Mouse (Mus musculus): Measurements from ENCODE around the gene Lmo3. TPM values are rescaled to one million over a fixed set of nuclear protein-coding genes. Genes with fewer than 3 reads are reported as not detected.

Lmo3 gene
- polyA plus RNA-seq, 1 experiment: not detected

- no peak overlapping the region for H3K4me3 ChIP-seq (ENCODE audit: low read depth, low read length)
- no peaks in the 10 kb centered on the region for H3K4me1 ChIP-seq (ENCODE audit: control insufficient read depth, insufficient read depth, low read length)
- H3K9ac ChIP-seq (ENCODE audit: low read depth, poor library complexity, severe bottlenecking): no peak overlapping the region
- no peak overlapping the region for H3K27ac ChIP-seq (ENCODE audit: insufficient read depth, low read length)
- H3K36me3 ChIP-seq (ENCODE audit: control insufficient read depth, insufficient read depth, low read length, poor library complexity, severe bottlenecking): no peaks in the 10 kb centered on the region
- H3K9me3 ChIP-seq (replicated peaks; ENCODE audit: control insufficient read depth, insufficient read depth, low read length, poor library complexity, severe bottlenecking): no peaks in the 10 kb centered on the region
- peaks cover 1% of the 10 kb centered on the region; the same call in 1 of the 2 replicates for H3K27me3 ChIP-seq (ENCODE audit: control insufficient read depth, insufficient read depth, low read length, poor library complexity, severe bottlenecking)
- TF ChIP-seq EP300 (IDR thresholded peaks at IDR 0.05; ENCODE audit: insufficient read depth, low read depth, low read length) (no peak), POLR2A (IDR thresholded peaks at IDR 0.05; ENCODE audit: insufficient read depth, low read length) (no peak), CTCF (IDR thresholded peaks at IDR 0.05; ENCODE audit: low read depth, low read length) (no peak)
Observed at GRCm38 (mm10) chr6:138436813-138437212, 145.0 kb downstream of the Lmo3 start.

- TF ChIP-seq CTCF (IDR thresholded peaks at IDR 0.05; ENCODE audit: low read depth, low read length) (no peak), EP300 (IDR thresholded peaks at IDR 0.05; ENCODE audit: insufficient read depth, low read depth, low read length) (no peak), POLR2A (IDR thresholded peaks at IDR 0.05; ENCODE audit: insufficient read depth, low read length) (no peak)
- H3K4me3 ChIP-seq (ENCODE audit: low read depth, low read length): no peak overlapping the region
- H3K27ac ChIP-seq (ENCODE audit: insufficient read depth, low read length): no peak overlapping the region
- H3K36me3 ChIP-seq (ENCODE audit: control insufficient read depth, insufficient read depth, low read length, poor library complexity, severe bottlenecking): no peaks in the 10 kb centered on the region
- H3K27me3 ChIP-seq (ENCODE audit: control insufficient read depth, insufficient read depth, low read length, poor library complexity, severe bottlenecking): no peaks in the 10 kb centered on the region
- no peaks in the 10 kb centered on the region for H3K9me3 ChIP-seq (replicated peaks; ENCODE audit: control insufficient read depth, insufficient read depth, low read length, poor library complexity, severe bottlenecking)
- H3K9ac ChIP-seq (ENCODE audit: low read depth, poor library complexity, severe bottlenecking): no peak overlapping the region
- H3K4me1 ChIP-seq (ENCODE audit: control insufficient read depth, insufficient read depth, low read length): no peaks in the 10 kb centered on the region
Observed at GRCm38 (mm10) chr6:138427394-138427793, 154.4 kb downstream of the Lmo3 start.

GRCm38 (mm10) chr6:138426894-138427293, 154.9 kb downstream of the Lmo3 start:
- H3K9me3 ChIP-seq (replicated peaks; ENCODE audit: control insufficient read depth, insufficient read depth, low read length, poor library complexity, severe bottlenecking): no peaks in the 10 kb centered on the region
- no peak for TF ChIP-seq POLR2A (IDR thresholded peaks at IDR 0.05; ENCODE audit: insufficient read depth, low read length)
- TF ChIP-seq CTCF (IDR thresholded peaks at IDR 0.05; ENCODE audit: low read depth, low read length): no peak
- TF ChIP-seq EP300 (IDR thresholded peaks at IDR 0.05; ENCODE audit: insufficient read depth, low read depth, low read length): no peak
- no peaks in the 10 kb centered on the region for H3K27me3 ChIP-seq (ENCODE audit: control insufficient read depth, insufficient read depth, low read length, poor library complexity, severe bottlenecking)
- H3K27ac ChIP-seq (ENCODE audit: insufficient read depth, low read length): no peak overlapping the region
- no peaks in the 10 kb centered on the region for H3K36me3 ChIP-seq (ENCODE audit: control insufficient read depth, insufficient read depth, low read length, poor library complexity, severe bottlenecking)
- no peak overlapping the region for H3K4me3 ChIP-seq (ENCODE audit: low read depth, low read length)
- no peaks in the 10 kb centered on the region for H3K4me1 ChIP-seq (ENCODE audit: control insufficient read depth, insufficient read depth, low read length)
- H3K9ac ChIP-seq (ENCODE audit: low read depth, poor library complexity, severe bottlenecking): no peak overlapping the region

- Histone ChIP-seq H3K9me3 (replicated peaks; ENCODE audit: control insufficient read depth, insufficient read depth, low read length, poor library complexity, severe bottlenecking) (no peaks in the 10 kb centered on the region), H3K27ac (ENCODE audit: insufficient read depth, low read length) (no peak overlapping the region), H3K27me3 (ENCODE audit: control insufficient read depth, insufficient read depth, low read length, poor library complexity, severe bottlenecking) (no peaks in the 10 kb centered on the region), H3K9ac (ENCODE audit: low read depth, poor library complexity, severe bottlenecking) (no peak overlapping the region), H3K4me3 (ENCODE audit: low read depth, low read length) (no peak overlapping the region), H3K36me3 (ENCODE audit: control insufficient read depth, insufficient read depth, low read length, poor library complexity, severe bottlenecking) (no peaks in the 10 kb centered on the region), H3K4me1 (ENCODE audit: control insufficient read depth, insufficient read depth, low read length) (no peaks in the 10 kb centered on the region)
- TF ChIP-seq CTCF (IDR thresholded peaks at IDR 0.05; ENCODE audit: low read depth, low read length): no peak
- no peak for TF ChIP-seq POLR2A (IDR thresholded peaks at IDR 0.05; ENCODE audit: insufficient read depth, low read length)
- TF ChIP-seq EP300 (IDR thresholded peaks at IDR 0.05; ENCODE audit: insufficient read depth, low read depth, low read length): no peak
Observed at GRCm38 (mm10) chr6:138424514-138425225, 157.1 kb downstream of the Lmo3 start.

- no peak overlapping the region for H3K27ac ChIP-seq (ENCODE audit: insufficient read depth, low read length)
- no peaks in the 10 kb centered on the region for H3K9me3 ChIP-seq (replicated peaks; ENCODE audit: control insufficient read depth, insufficient read depth, low read length, poor library complexity, severe bottlenecking)
- no peak overlapping the region for H3K4me3 ChIP-seq (ENCODE audit: low read depth, low read length)
- H3K27me3 ChIP-seq (ENCODE audit: control insufficient read depth, insufficient read depth, low read length, poor library complexity, severe bottlenecking): no peaks in the 10 kb centered on the region
- TF ChIP-seq POLR2A (IDR thresholded peaks at IDR 0.05; ENCODE audit: insufficient read depth, low read length): no peak
- no peak for TF ChIP-seq CTCF (IDR thresholded peaks at IDR 0.05; ENCODE audit: low read depth, low read length)
- no peak for TF ChIP-seq EP300 (IDR thresholded peaks at IDR 0.05; ENCODE audit: insufficient read depth, low read depth, low read length)
- no peaks in the 10 kb centered on the region for H3K36me3 ChIP-seq (ENCODE audit: control insufficient read depth, insufficient read depth, low read length, poor library complexity, severe bottlenecking)
- no peak overlapping the region for H3K9ac ChIP-seq (ENCODE audit: low read depth, poor library complexity, severe bottlenecking)
- H3K4me1 ChIP-seq (ENCODE audit: control insufficient read depth, insufficient read depth, low read length): no peaks in the 10 kb centered on the region
Observed at GRCm38 (mm10) chr6:138422671-138423321, 159.0 kb downstream of the Lmo3 start.

GRCm38 (mm10) chr6:138421931-138422531, 159.7 kb downstream of the Lmo3 start:
- H3K36me3 ChIP-seq (ENCODE audit: control insufficient read depth, insufficient read depth, low read length, poor library complexity, severe bottlenecking): no peaks in the 10 kb centered on the region
- H3K9ac ChIP-seq (ENCODE audit: low read depth, poor library complexity, severe bottlenecking): no peak overlapping the region
- H3K9me3 ChIP-seq (replicated peaks; ENCODE audit: control insufficient read depth, insufficient read depth, low read length, poor library complexity, severe bottlenecking): no peaks in the 10 kb centered on the region
- TF ChIP-seq CTCF (IDR thresholded peaks at IDR 0.05; ENCODE audit: low read depth, low read length) (no peak), POLR2A (IDR thresholded peaks at IDR 0.05; ENCODE audit: insufficient read depth, low read length) (no peak), EP300 (IDR thresholded peaks at IDR 0.05; ENCODE audit: insufficient read depth, low read depth, low read length) (no peak)
- H3K4me1 ChIP-seq (ENCODE audit: control insufficient read depth, insufficient read depth, low read length): no peaks in the 10 kb centered on the region
- peak overlapping the region; percentile 48 for H3K4me3 ChIP-seq (ENCODE audit: low read depth, low read length)
- no peak overlapping the region for H3K27ac ChIP-seq (ENCODE audit: insufficient read depth, low read length)
- no peaks in the 10 kb centered on the region for H3K27me3 ChIP-seq (ENCODE audit: control insufficient read depth, insufficient read depth, low read length, poor library complexity, severe bottlenecking)
